Mouse (Mus musculus): Measurements from ENCODE around the gene Btbd19. TPM values are rescaled to one million over a fixed set of nuclear protein-coding genes. Genes with fewer than 3 reads are reported as not detected.

Btbd19 gene
- polyA plus RNA-seq, 1 experiment from 2014 or later, result 8.3 TPM

DNA sequence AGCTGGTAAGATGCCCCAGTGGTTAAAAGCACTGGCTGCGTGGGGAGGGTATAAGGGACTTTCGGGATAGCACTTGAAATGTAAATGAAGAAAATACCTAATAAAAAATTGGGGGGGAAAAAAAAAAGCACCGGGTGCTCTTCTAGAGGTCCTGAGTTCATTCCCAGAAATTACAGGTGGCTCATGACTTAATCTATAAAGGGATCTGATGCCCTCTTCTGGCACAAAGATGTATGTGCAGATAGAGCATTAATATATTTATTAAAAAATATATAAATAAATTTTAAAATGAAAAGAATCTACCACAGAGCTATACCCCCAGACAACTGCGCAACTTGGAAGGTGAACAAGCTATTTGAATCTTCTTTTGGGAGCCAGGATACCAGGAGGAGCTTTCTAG lies 15.1 kb upstream of the Btbd19 start:
- no peak for ATAC-seq (replicated peaks; ENCODE audit: low FRiP score)
- Histone ChIP-seq H3K4me2 (no peak overlapping the region), H3K9ac (ENCODE audit: low read depth, low read length) (no peak overlapping the region), H3K36me3 (ENCODE audit: control insufficient read depth, insufficient read depth, low read length) (no peaks in the 10 kb centered on the region), H3K27ac (ENCODE audit: low read depth, low read length) (no peak overlapping the region), H3K9me3 (ENCODE audit: control insufficient read depth, low read length) (no peaks in the 10 kb centered on the region), H3K4me1 (replicated peaks; ENCODE audit: control insufficient read depth, insufficient read depth, low read length) (peaks cover 15% of the 10 kb centered on the region), H3K4me3 (ENCODE audit: low read depth, low read length) (no peak overlapping the region), H3K27me3 (replicated peaks; ENCODE audit: control insufficient read depth, insufficient read depth, low read length) (no peaks in the 10 kb centered on the region)
- DNase-seq (ENCODE audit: low spot score), result no peak
- 44% methylated on average over 4 of the region's 4 CpGs for WGBS

DNA sequence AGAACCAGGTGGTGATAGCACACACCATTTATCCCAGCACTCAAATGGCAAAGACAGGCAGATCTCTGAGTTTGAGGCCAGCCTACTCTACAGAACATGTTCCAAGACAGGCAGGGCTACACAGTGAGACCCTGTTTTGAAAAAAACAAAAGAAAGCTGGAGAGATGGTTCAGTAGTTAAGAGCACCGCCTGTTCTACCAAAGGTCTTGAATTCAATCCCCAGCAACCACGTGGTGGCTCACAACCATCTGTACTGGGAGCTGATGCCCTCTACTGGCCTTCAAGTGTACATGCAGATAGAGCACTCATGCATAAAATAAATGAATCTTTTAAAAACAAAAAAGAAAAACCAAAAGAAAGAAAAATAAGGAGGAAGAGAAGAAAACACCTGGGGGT lies 13.7 kb upstream of the Btbd19 start:
- no peak overlapping the region for H3K4me3 ChIP-seq (ENCODE audit: low read depth, low read length)
- H3K4me2 ChIP-seq, result 0 out of 2 replicates have a peak overlapping the region, but pooled peaks have one; percentile 7
- H3K4me1 ChIP-seq (replicated peaks; ENCODE audit: control insufficient read depth, insufficient read depth, low read length), result peaks cover 21% of the 10 kb centered on the region
- DNase-seq (ENCODE audit: low spot score) (no peak), ATAC-seq (replicated peaks; ENCODE audit: low FRiP score) (0 out of 2 replicates have a peak, but pooled peaks have one; percentile 38)
- no peak overlapping the region for H3K9ac ChIP-seq (ENCODE audit: low read depth, low read length)
- 5% methylated on average over 2 of the region's 2 CpGs for WGBS
- no peak overlapping the region for H3K27ac ChIP-seq (ENCODE audit: low read depth, low read length)
- H3K27me3 ChIP-seq (replicated peaks; ENCODE audit: control insufficient read depth, insufficient read depth, low read length), result no peaks in the 10 kb centered on the region
- no peaks in the 10 kb centered on the region for H3K36me3 ChIP-seq (ENCODE audit: control insufficient read depth, insufficient read depth, low read length)
- no peaks in the 10 kb centered on the region for H3K9me3 ChIP-seq (ENCODE audit: control insufficient read depth, low read length)

DNA sequence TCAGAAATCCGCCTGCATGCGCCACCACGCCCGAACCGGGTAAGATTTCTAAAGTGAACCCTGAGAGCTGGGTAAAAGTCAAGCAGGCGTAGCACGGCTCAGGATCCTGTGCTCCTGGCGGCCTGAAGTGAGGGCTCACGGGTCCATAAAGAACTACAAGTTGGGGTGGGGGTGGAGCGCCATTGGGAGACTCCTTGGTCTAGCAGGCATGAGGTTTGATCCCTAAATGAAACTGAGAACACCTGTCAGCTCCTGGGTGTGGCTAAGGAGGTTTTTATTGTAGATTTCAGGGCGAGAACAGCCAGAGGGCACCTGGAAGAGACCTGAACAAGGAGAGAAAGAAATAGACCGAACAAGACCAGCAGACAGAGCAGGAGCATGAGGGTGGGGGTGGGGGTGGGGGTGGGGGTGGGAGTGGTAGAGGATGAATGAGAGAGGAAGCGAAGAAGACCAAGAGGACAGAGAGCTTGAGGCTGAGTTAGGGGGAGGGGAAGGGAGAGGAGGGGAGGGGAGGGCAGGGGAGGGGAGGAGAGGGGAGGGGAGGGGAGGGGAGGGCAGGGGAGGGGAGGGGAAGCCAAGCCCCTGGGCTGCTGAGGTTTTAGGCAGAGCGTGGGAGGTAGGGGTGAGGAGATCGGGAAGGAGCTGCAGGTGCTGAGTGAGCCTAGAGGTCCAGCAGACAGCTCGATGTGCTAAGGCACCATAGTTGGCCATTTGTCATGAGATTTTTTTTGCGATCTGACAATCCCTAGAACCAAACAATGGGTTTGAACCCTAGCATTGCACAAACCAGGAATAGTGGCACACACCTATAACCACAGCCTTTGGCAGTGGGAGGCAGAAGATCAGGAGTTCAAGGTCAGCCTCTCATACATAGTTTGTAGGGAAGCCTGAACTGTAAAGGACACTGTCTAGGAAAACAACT lies 13.0 kb upstream of the Btbd19 start:
- ATAC-seq (replicated peaks; ENCODE audit: low FRiP score) (no peak), DNase-seq (ENCODE audit: low spot score) (no peak)
- Histone ChIP-seq H3K9ac (ENCODE audit: low read depth, low read length) (no peak overlapping the region), H3K27ac (ENCODE audit: low read depth, low read length) (no peak overlapping the region), H3K4me3 (ENCODE audit: low read depth, low read length) (no peak overlapping the region), H3K27me3 (replicated peaks; ENCODE audit: control insufficient read depth, insufficient read depth, low read length) (peaks cover under 1% of the 10 kb centered on the region; the same call in 1 of the 2 replicates), H3K9me3 (ENCODE audit: control insufficient read depth, low read length) (no peaks in the 10 kb centered on the region), H3K4me1 (replicated peaks; ENCODE audit: control insufficient read depth, insufficient read depth, low read length) (peaks cover 23% of the 10 kb centered on the region), H3K4me2 (0 out of 2 replicates have a peak overlapping the region, but pooled peaks have one; percentile 7), H3K36me3 (ENCODE audit: control insufficient read depth, insufficient read depth, low read length) (no peaks in the 10 kb centered on the region)
- WGBS, result 64% methylated on average over 16 of the region's 17 CpGs

DNA sequence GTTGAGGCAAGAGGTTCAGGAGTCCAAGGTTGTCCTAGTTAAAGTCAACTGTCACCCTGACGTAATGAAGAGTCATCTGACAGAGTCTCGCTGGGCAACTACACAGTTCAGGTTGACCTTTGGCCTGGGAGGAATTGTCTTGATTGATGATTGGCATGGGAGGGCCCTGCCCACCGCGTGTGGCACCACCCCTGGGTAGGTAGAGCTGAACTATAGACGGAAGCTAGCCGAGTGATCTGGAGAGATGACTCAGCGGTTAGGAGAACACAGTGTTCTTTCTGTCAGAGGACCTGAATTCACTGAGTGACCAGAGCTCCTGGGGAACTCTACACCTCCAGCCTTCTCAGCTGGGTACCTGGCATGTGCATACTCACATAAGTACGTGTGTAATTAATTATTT lies 10.5 kb upstream of the Btbd19 start:
- H3K9me3 ChIP-seq (ENCODE audit: control insufficient read depth, low read length), result no peaks in the 10 kb centered on the region
- no peaks in the 10 kb centered on the region for H3K36me3 ChIP-seq (ENCODE audit: control insufficient read depth, insufficient read depth, low read length)
- peaks cover 27% of the 10 kb centered on the region for H3K4me1 ChIP-seq (replicated peaks; ENCODE audit: control insufficient read depth, insufficient read depth, low read length)
- DNase-seq (ENCODE audit: low spot score), result no peak
- peak overlapping the region; percentile 56; the same call in 1 of the 2 replicates for H3K9ac ChIP-seq (ENCODE audit: low read depth, low read length)
- H3K4me2 ChIP-seq, result peak overlapping the region; percentile 53
- peak; percentile 64 for ATAC-seq (replicated peaks; ENCODE audit: low FRiP score)
- WGBS, result 18% methylated on average over 8 of the region's 8 CpGs
- H3K4me3 ChIP-seq (ENCODE audit: low read depth, low read length), result 0 out of 2 replicates have a peak overlapping the region, but pooled peaks have one; percentile 15
- peaks cover 21% of the 10 kb centered on the region for H3K27me3 ChIP-seq (replicated peaks; ENCODE audit: control insufficient read depth, insufficient read depth, low read length)
- H3K27ac ChIP-seq (ENCODE audit: low read depth, low read length), result peak overlapping the region; percentile 73

DNA sequence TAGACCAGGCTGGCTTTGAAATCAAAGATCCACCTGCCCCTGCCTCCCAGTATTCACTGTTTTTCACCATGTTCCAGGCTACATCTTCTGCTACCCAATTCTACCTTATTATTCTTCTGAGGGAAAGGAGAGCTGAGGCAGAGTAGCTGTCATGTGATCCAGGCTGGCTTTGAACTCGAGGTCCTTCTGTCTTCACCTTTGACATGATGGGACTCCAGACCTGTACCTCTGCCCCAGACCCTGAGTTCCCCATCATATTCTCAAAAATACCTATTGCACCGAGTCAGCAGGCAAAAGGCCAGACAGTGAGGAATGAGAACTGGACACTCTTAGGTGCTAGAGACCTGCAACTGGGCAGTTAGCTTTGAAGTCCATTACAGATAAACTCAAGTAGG lies 9.1 kb upstream of the Btbd19 start:
- no peak overlapping the region for H3K27ac ChIP-seq (ENCODE audit: low read depth, low read length)
- peaks cover 27% of the 10 kb centered on the region for H3K4me1 ChIP-seq (replicated peaks; ENCODE audit: control insufficient read depth, insufficient read depth, low read length)
- no peak for DNase-seq (ENCODE audit: low spot score)
- no peak for ATAC-seq (replicated peaks; ENCODE audit: low FRiP score)
- peaks cover 4% of the 10 kb centered on the region; the same call in 1 of the 2 replicates for H3K36me3 ChIP-seq (ENCODE audit: control insufficient read depth, insufficient read depth, low read length)
- H3K4me2 ChIP-seq, result peak overlapping the region; percentile 100
- H3K4me3 ChIP-seq (ENCODE audit: low read depth, low read length), result peak overlapping the region; percentile 88; the same call in 1 of the 2 replicates
- H3K27me3 ChIP-seq (replicated peaks; ENCODE audit: control insufficient read depth, insufficient read depth, low read length), result peaks cover 21% of the 10 kb centered on the region
- WGBS, result 40% methylated on average over 2 of the region's 2 CpGs
- H3K9me3 ChIP-seq (ENCODE audit: control insufficient read depth, low read length), result no peaks in the 10 kb centered on the region
- H3K9ac ChIP-seq (ENCODE audit: low read depth, low read length), result no peak overlapping the region

DNA sequence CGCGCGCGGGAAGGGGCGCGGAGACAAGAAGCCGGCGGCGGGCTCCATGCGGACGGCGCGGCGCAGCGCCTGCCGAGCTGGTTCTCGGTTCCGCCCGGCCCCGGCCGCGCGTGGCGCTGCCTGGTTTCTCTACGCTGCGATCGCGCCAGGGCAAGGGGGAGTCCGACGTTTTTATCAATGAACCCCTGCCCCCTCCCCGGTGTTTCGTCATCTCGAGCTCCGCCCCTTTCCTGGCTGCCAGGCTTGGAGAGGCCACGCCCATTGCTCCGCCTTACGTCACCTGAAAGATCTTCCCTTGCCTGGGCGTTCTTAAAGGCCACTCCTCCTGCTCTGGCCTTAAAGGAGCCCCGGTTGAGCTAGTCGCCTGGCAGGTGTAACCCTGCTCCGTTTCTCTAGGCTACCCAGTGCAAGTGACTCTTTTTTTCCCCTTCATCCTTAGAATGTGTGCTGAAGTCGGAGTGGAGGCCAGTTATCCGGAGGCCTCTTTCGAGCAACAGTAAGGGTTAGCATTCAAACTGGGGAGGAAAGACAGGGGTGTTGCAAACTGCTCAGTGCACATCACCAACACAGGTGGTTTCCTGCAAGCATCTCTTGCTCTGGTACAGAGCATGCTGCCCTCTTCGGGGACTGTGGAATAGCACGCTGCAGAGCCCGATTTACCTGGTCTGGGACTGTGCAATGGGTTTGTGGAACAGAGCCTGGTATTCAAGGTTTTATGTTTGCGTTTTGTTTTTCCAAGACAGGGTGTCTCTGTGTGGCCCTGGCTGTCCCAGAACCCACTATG lies 8.5 kb upstream of the Btbd19 start, which contains the start of gene Plk3:
Gene Plk3 (minus strand): TSS at position 147 of the 784 bp plus-strand sequence.
- Histone ChIP-seq H3K4me2 (peak within 1 kb of the TSS; percentile 100), H3K27ac (ENCODE audit: low read depth, low read length) (peak within 1 kb of the TSS; percentile 45; the same call in 1 of the 2 replicates), H3K9ac (ENCODE audit: low read depth, low read length) (peak within 1 kb of the TSS; percentile 87), H3K36me3 (ENCODE audit: control insufficient read depth, insufficient read depth, low read length) (peaks cover 4% of the 10 kb centered on the region; the same call in 1 of the 2 replicates), H3K4me3 (ENCODE audit: low read depth, low read length) (peak within 1 kb of the TSS; percentile 88), H3K4me1 (replicated peaks; ENCODE audit: control insufficient read depth, insufficient read depth, low read length) (peaks cover 26% of the 10 kb centered on the region), H3K9me3 (ENCODE audit: control insufficient read depth, low read length) (no peaks in the 10 kb centered on the region), H3K27me3 (replicated peaks; ENCODE audit: control insufficient read depth, insufficient read depth, low read length) (peaks cover 21% of the 10 kb centered on the region)
- ATAC-seq (replicated peaks; ENCODE audit: low FRiP score), result peak; percentile 85
- 2% methylated on average over 48 of the region's 48 CpGs for WGBS
- DNase-seq (ENCODE audit: low spot score), result peak; percentile 98

DNA sequence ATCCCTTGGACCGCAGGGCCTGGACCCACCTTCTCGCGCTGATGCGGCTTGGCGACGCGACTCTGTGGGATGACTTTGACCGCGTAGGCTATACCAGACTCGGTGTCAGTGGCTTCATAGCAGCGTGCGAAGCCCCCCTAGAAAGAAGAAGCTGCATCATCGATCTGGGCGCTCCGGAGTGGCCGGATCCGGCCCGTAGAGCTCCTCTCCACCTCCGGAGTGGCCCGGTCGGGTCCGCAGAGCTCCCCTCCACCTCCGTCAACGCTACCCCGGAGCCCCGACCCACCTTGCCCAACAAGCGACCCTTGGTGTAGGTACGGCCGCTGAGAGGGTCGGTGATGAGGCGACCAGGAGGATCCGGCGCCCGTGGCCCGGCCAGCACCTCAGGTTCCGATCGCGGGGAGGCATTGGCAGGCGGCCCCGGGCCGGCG lies 7.9 kb upstream of the Btbd19 start:
- H3K9ac ChIP-seq (ENCODE audit: low read depth, low read length), result peak overlapping the region; percentile 87
- DNase-seq (ENCODE audit: low spot score) (peak; percentile 56), ATAC-seq (replicated peaks; ENCODE audit: low FRiP score) (peak; percentile 6; the same call in 1 of the 2 replicates)
- no peaks in the 10 kb centered on the region for H3K9me3 ChIP-seq (ENCODE audit: control insufficient read depth, low read length)
- peak overlapping the region; percentile 100 for H3K4me2 ChIP-seq
- H3K4me1 ChIP-seq (replicated peaks; ENCODE audit: control insufficient read depth, insufficient read depth, low read length), result peaks cover 23% of the 10 kb centered on the region
- H3K4me3 ChIP-seq (ENCODE audit: low read depth, low read length), result peak overlapping the region; percentile 88
- peaks cover 21% of the 10 kb centered on the region for H3K27me3 ChIP-seq (replicated peaks; ENCODE audit: control insufficient read depth, insufficient read depth, low read length)
- WGBS, result under 1% methylated on average over 42 of the region's 42 CpGs
- H3K27ac ChIP-seq (ENCODE audit: low read depth, low read length), result peak overlapping the region; percentile 45; the same call in 1 of the 2 replicates
- peaks cover 6% of the 10 kb centered on the region; the same call in 1 of the 2 replicates for H3K36me3 ChIP-seq (ENCODE audit: control insufficient read depth, insufficient read depth, low read length)

DNA sequence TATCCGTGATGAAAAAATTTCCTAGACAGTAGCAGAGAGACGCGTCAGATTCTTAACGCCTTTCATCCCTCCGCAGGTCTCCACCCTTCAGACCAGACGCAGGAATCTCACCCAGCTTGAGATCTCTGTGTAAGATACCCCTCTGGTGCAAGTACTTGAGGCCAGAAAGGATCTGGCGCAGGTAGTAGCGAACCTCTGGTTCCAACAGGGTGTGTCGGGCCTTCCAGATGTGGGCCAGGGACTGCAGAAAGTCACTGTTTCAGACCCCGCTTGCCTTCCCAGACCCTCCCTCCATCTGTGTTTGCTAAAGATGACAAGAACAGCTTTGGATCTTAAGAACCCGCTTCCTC lies 7.2 kb upstream of the Btbd19 start:
- H3K27ac ChIP-seq (ENCODE audit: low read depth, low read length), result no peak overlapping the region
- H3K27me3 ChIP-seq (replicated peaks; ENCODE audit: control insufficient read depth, insufficient read depth, low read length), result peaks cover 21% of the 10 kb centered on the region
- peaks cover 7% of the 10 kb centered on the region; the same call in 1 of the 2 replicates for H3K36me3 ChIP-seq (ENCODE audit: control insufficient read depth, insufficient read depth, low read length)
- WGBS, result 22% methylated on average over 11 of the region's 11 CpGs
- DNase-seq (ENCODE audit: low spot score) (no peak), ATAC-seq (replicated peaks; ENCODE audit: low FRiP score) (no peak)
- peak overlapping the region; percentile 88 for H3K4me3 ChIP-seq (ENCODE audit: low read depth, low read length)
- H3K4me2 ChIP-seq, result peak overlapping the region; percentile 100
- H3K4me1 ChIP-seq (replicated peaks; ENCODE audit: control insufficient read depth, insufficient read depth, low read length), result peaks cover 23% of the 10 kb centered on the region
- H3K9ac ChIP-seq (ENCODE audit: low read depth, low read length), result no peak overlapping the region
- no peaks in the 10 kb centered on the region for H3K9me3 ChIP-seq (ENCODE audit: control insufficient read depth, low read length)
